Mouse (Mus musculus) lung, embryonic 16.5 days (tissue): Measurements from ENCODE around the gene Lhfpl2. TPM values are rescaled to one million over a fixed set of nuclear protein-coding genes. Genes with fewer than 3 reads are reported as not detected.

ENCODE experiments used
- ATAC-seq: fragments of 200-750 bp; cut with Nextera tagmentation; 2 replicates; pipeline ENCODE4 v1.8.0; 2017; ENCODE audit warnings: low read depth, mild to moderate bottlenecking, moderate library complexity
- H3K27ac ChIP-seq: fragments of 300-500 bp; sonication (generic); 2 replicates; pipeline ENCODE4 v1.5.1; 2014; ENCODE audit warnings: mild to moderate bottlenecking, control low read depth, low read length
- H3K27me3 ChIP-seq: fragments of 300-500 bp; sonication (generic); 2 replicates; pipeline ENCODE4 v1.6.1; 2014; ENCODE audit warnings: low read depth, low read length, mixed read lengths; ENCODE audit not compliant: control insufficient read depth, insufficient read depth
- H3K36me3 ChIP-seq: fragments of 300-500 bp; sonication (generic); 2 replicates; pipeline ENCODE4 v1.6.1; 2014; ENCODE audit warnings: low read length; ENCODE audit not compliant: control insufficient read depth, insufficient read depth
- H3K4me1 ChIP-seq: fragments of 300-500 bp; sonication (generic); replicated peaks from 2 replicates; pipeline ENCODE4 v1.6.1; 2014; ENCODE audit warnings: low read length, mixed read lengths; ENCODE audit not compliant: control insufficient read depth, insufficient read depth
- H3K4me2 ChIP-seq: fragments of 300-500 bp; sonication (generic); 2 replicates; pipeline ENCODE4 v1.6.1; 2014; ENCODE audit warnings: low read depth, low read length, control low read depth
- H3K4me3 ChIP-seq: fragments of 300-500 bp; sonication (generic); 2 replicates; pipeline ENCODE4 v1.5.1; 2014; ENCODE audit warnings: mild to moderate bottlenecking, low read length, control low read depth
- H3K9ac ChIP-seq: fragments of 300-500 bp; sonication (generic); 2 replicates; pipeline ENCODE4 v1.6.1; 2014; ENCODE audit warnings: low read length, control low read depth
- H3K9me3 ChIP-seq: fragments of 300-500 bp; sonication (generic); 2 replicates; pipeline ENCODE4 v1.6.1; 2016; ENCODE audit warnings: low read length; ENCODE audit not compliant: control insufficient read depth
- WGBS: fragments of 180-500 bp; shearing (Covaris S2); extraction: QIAGEN DNeasy Blood & Tissue Kit; methylation state at CpG from one replicate; pipeline ENCODE4 v1.1.7; 2014; 5-methylcytosine and 5-hydroxymethylcytosine counted together
- polyA plus RNA-seq: library from polyadenylated mRNA; unstranded; fragments of >200 nt; fragmentation: Nextera tagmentation; extraction: Ambion mirVana; gene quantifications from 2 replicates; pipeline ENCODE4 v1.2.1, GENCODE M21; 2015

Gene Lhfpl2
- polyA plus RNA-seq, 1 experiment from 2014 or later = 54.1 TPM

GRCm38 (mm10) chr13:94205234-94205633 lies 147.6 kb downstream of the Lhfpl2 start:
- Histone ChIP-seq H3K9me3 (peaks cover 2% of the 10 kb centered on the region; the same call in 1 of the 2 replicates), H3K36me3 (peaks cover 17% of the 10 kb centered on the region), H3K4me1 (peaks cover 2% of the 10 kb centered on the region; the same call in 1 of the 2 replicates), H3K27ac (no peak overlapping the region), H3K4me2 (no peak overlapping the region), H3K9ac (no peak overlapping the region), H3K4me3 (no peak overlapping the region), H3K27me3 (no peaks in the 10 kb centered on the region)
- 8% methylated on average over 6 of the region's 6 CpGs for WGBS
- peak; percentile 76; the same call in 1 of the 2 replicates for ATAC-seq

- no peak for ATAC-seq
- no peaks in the 10 kb centered on the region for H3K4me1 ChIP-seq
- H3K36me3 ChIP-seq = peaks cover 17% of the 10 kb centered on the region
- H3K27ac ChIP-seq = no peak overlapping the region
- H3K9ac ChIP-seq = no peak overlapping the region
- no peak overlapping the region for H3K4me3 ChIP-seq
- H3K27me3 ChIP-seq = no peaks in the 10 kb centered on the region
- 94% methylated on average over 16 of the region's 16 CpGs for WGBS
- no peak overlapping the region for H3K4me2 ChIP-seq
- H3K9me3 ChIP-seq = peaks cover 2% of the 10 kb centered on the region; the same call in 1 of the 2 replicates
Observed at GRCm38 (mm10) chr13:94207973-94208372, 150.4 kb downstream of the Lhfpl2 start.

- H3K36me3 ChIP-seq = peaks cover 16% of the 10 kb centered on the region
- no peaks in the 10 kb centered on the region for H3K27me3 ChIP-seq
- no peak overlapping the region for H3K27ac ChIP-seq
- no peak overlapping the region for H3K4me3 ChIP-seq
- no peak overlapping the region for H3K9ac ChIP-seq
- peaks cover 2% of the 10 kb centered on the region; the same call in 1 of the 2 replicates for H3K9me3 ChIP-seq
- H3K4me1 ChIP-seq = no peaks in the 10 kb centered on the region
- H3K4me2 ChIP-seq = no peak overlapping the region
- no peak for ATAC-seq
Observed at GRCm38 (mm10) chr13:94208892-94209291, 151.3 kb downstream of the Lhfpl2 start.

- Histone ChIP-seq H3K27me3 (no peaks in the 10 kb centered on the region), H3K36me3 (peaks cover 13% of the 10 kb centered on the region), H3K9ac (no peak overlapping the region), H3K9me3 (peaks cover 2% of the 10 kb centered on the region; the same call in 1 of the 2 replicates), H3K4me1 (no peaks in the 10 kb centered on the region), H3K4me3 (no peak overlapping the region), H3K4me2 (no peak overlapping the region), H3K27ac (no peak overlapping the region)
- no peak; the same call in 1 of the 2 replicates for ATAC-seq
- WGBS = 47% methylated on average over 6 of the region's 6 CpGs
Observed at GRCm38 (mm10) chr13:94211236-94212119, 153.9 kb downstream of the Lhfpl2 start.

- no peak for ATAC-seq
- peaks cover 13% of the 10 kb centered on the region for H3K36me3 ChIP-seq
- H3K9me3 ChIP-seq = peaks cover 2% of the 10 kb centered on the region; the same call in 1 of the 2 replicates
- H3K27me3 ChIP-seq = no peaks in the 10 kb centered on the region
- no peak overlapping the region for H3K4me2 ChIP-seq
- no peak overlapping the region for H3K4me3 ChIP-seq
- no peak overlapping the region for H3K9ac ChIP-seq
- H3K4me1 ChIP-seq = no peaks in the 10 kb centered on the region
- H3K27ac ChIP-seq = no peak overlapping the region
- WGBS = 94% methylated on average over 2 of the region's 2 CpGs
Observed at GRCm38 (mm10) chr13:94212179-94212578, 154.6 kb downstream of the Lhfpl2 start.

GRCm38 (mm10) chr13:94212716-94213115 lies 155.1 kb downstream of the Lhfpl2 start:
- peaks cover 2% of the 10 kb centered on the region; the same call in 1 of the 2 replicates for H3K9me3 ChIP-seq
- 79% methylated on average over 2 of the region's 2 CpGs for WGBS
- H3K27me3 ChIP-seq = no peaks in the 10 kb centered on the region
- H3K4me2 ChIP-seq = no peak overlapping the region
- peaks cover 13% of the 10 kb centered on the region for H3K36me3 ChIP-seq
- H3K4me1 ChIP-seq = no peaks in the 10 kb centered on the region
- ATAC-seq = no peak
- no peak overlapping the region for H3K9ac ChIP-seq
- no peak overlapping the region for H3K27ac ChIP-seq
- H3K4me3 ChIP-seq = no peak overlapping the region

GRCm38 (mm10) chr13:94223609-94224008 lies 166.0 kb downstream of the Lhfpl2 start:
- WGBS = 70% methylated on average over 14 of the region's 14 CpGs
- no peak for ATAC-seq
- Histone ChIP-seq H3K27me3 (no peaks in the 10 kb centered on the region), H3K9me3 (no peaks in the 10 kb centered on the region), H3K4me3 (no peak overlapping the region), H3K4me1 (no peaks in the 10 kb centered on the region), H3K9ac (no peak overlapping the region), H3K36me3 (peaks cover 8% of the 10 kb centered on the region; the same call in 1 of the 2 replicates), H3K27ac (no peak overlapping the region), H3K4me2 (no peak overlapping the region)

GRCm38 (mm10) chr13:94224717-94225705 lies 167.4 kb downstream of the Lhfpl2 start:
- H3K36me3 ChIP-seq = peaks cover 8% of the 10 kb centered on the region; the same call in 1 of the 2 replicates
- 91% methylated on average over 38 of the region's 38 CpGs for WGBS
- no peaks in the 10 kb centered on the region for H3K9me3 ChIP-seq
- H3K4me2 ChIP-seq = no peak overlapping the region
- no peaks in the 10 kb centered on the region for H3K27me3 ChIP-seq
- no peak for ATAC-seq
- H3K27ac ChIP-seq = no peak overlapping the region
- no peak overlapping the region for H3K9ac ChIP-seq
- H3K4me3 ChIP-seq = no peak overlapping the region
- H3K4me1 ChIP-seq = no peaks in the 10 kb centered on the region

GRCm38 (mm10) chr13:94231871-94232270 lies 174.3 kb downstream of the Lhfpl2 start:
- Histone ChIP-seq H3K36me3 (peaks cover 4% of the 10 kb centered on the region; the same call in 1 of the 2 replicates), H3K9me3 (no peaks in the 10 kb centered on the region), H3K4me2 (no peak overlapping the region), H3K27ac (no peak overlapping the region), H3K4me3 (no peak overlapping the region), H3K4me1 (no peaks in the 10 kb centered on the region), H3K9ac (no peak overlapping the region), H3K27me3 (no peaks in the 10 kb centered on the region)
- 75% methylated on average over 14 of the region's 14 CpGs for WGBS
- no peak for ATAC-seq
